Mouse (Mus musculus) intestine, postnatal 0 days (tissue): ENCODE measurements around the gene Cotl1. TPM values are rescaled to one million over a fixed set of nuclear protein-coding genes. Genes with fewer than 3 reads are reported as not detected.
A peak's percentile ranks its signal among the peaks of the same experiment; 100 is the strongest.

Experiments
- ATAC-seq: fragments of 200-750 bp; cut with Nextera tagmentation; 2 replicates; pipeline ENCODE4 v1.8.0; 2017; ENCODE audit warnings: mild to moderate bottlenecking, moderate TSS enrichment, moderate library complexity
- H3K27ac ChIP-seq: fragments of 300-500 bp; sonication (generic); 2 replicates; pipeline ENCODE4 v1.5.1; 2014; ENCODE audit warnings: mild to moderate bottlenecking, low read depth, low read length, moderate library complexity
- H3K27me3 ChIP-seq: fragments of 300-500 bp; sonication (generic); replicated peaks from 2 replicates; pipeline ENCODE4 v1.6.1; 2014; ENCODE audit warnings: low read length, mixed read lengths; ENCODE audit not compliant: control insufficient read depth, insufficient read depth
- H3K36me3 ChIP-seq: fragments of 300-500 bp; sonication (generic); 2 replicates; pipeline ENCODE4 v1.6.1; 2014; ENCODE audit warnings: mild to moderate bottlenecking, moderate library complexity; ENCODE audit not compliant: control insufficient read depth, insufficient read depth
- H3K4me1 ChIP-seq: fragments of 300-500 bp; sonication (generic); replicated peaks from 2 replicates; pipeline ENCODE4 v1.6.1; 2014; ENCODE audit warnings: antibody characterized with exemption, low read length, mixed read lengths; ENCODE audit not compliant: control insufficient read depth, insufficient read depth
- H3K4me2 ChIP-seq: fragments of 300-500 bp; sonication (generic); replicated peaks from 2 replicates; pipeline ENCODE4 v1.6.1; 2014; ENCODE audit warnings: low read depth, mild to moderate bottlenecking, moderate library complexity
- H3K4me3 ChIP-seq: fragments of 300-500 bp; sonication (generic); 2 replicates; pipeline ENCODE4 v1.5.1; 2014; ENCODE audit warnings: low read depth, low read length
- H3K9ac ChIP-seq: fragments of 300-500 bp; sonication (generic); 2 replicates; pipeline ENCODE4 v1.6.1; 2014; ENCODE audit warnings: mild to moderate bottlenecking, low read depth, low read length
- H3K9me3 ChIP-seq: fragments of 300-500 bp; sonication (generic); 2 replicates; pipeline ENCODE4 v1.6.1; 2016; ENCODE audit warnings: mixed run types; ENCODE audit not compliant: control insufficient read depth
- CTCF ChIP-seq: sonication (generic); IDR thresholded peaks from 2 replicates; pipeline ENCODE4 v1.5.1; 2016; ENCODE audit warnings: low read depth, mild to moderate bottlenecking, control low read depth, antibody characterized with exemption, moderate library complexity
- WGBS: fragments of 180-500 bp; shearing (Covaris S2); extraction: QIAGEN DNeasy Blood & Tissue Kit; methylation state at CpG from one replicate; pipeline ENCODE4 v1.1.7; 2014; 5-methylcytosine and 5-hydroxymethylcytosine counted together
- polyA plus RNA-seq: library from polyadenylated mRNA; unstranded; fragments of >200 nt; fragmentation: Nextera tagmentation; extraction: Ambion mirVana; gene quantifications from 2 replicates; pipeline ENCODE4 v1.2.1, GENCODE M21; 2015

Cotl1 gene
- polyA plus RNA-seq, 1 experiment from 2014 or later, result 169 TPM

GRCm38 (mm10) chr8:119836831-119837230, 3.5 kb downstream of the Cotl1 start:
- Histone ChIP-seq H3K9ac (no peak overlapping the region), H3K4me2 (no peak overlapping the region), H3K27me3 (no peaks in the 10 kb centered on the region), H3K36me3 (0 out of 2 replicates have a peak, but pooled peaks cover 9% of the 10 kb centered on the region), H3K4me3 (no peak overlapping the region), H3K9me3 (no peaks in the 10 kb centered on the region), H3K27ac (no peak overlapping the region), H3K4me1 (peaks cover 29% of the 10 kb centered on the region)
- ATAC-seq, result no peak
- TF ChIP-seq CTCF, result no peak
- WGBS, result 75% methylated on average over 4 of the region's 4 CpGs

GRCm38 (mm10) chr8:119835270-119835669, 5.1 kb downstream of the Cotl1 start:
- no peak for TF ChIP-seq CTCF
- peaks cover 42% of the 10 kb centered on the region for H3K4me1 ChIP-seq
- no peaks in the 10 kb centered on the region for H3K27me3 ChIP-seq
- H3K9ac ChIP-seq, result no peak overlapping the region
- H3K36me3 ChIP-seq, result 0 out of 2 replicates have a peak, but pooled peaks cover 9% of the 10 kb centered on the region
- H3K4me2 ChIP-seq, result no peak overlapping the region
- ATAC-seq, result no peak
- WGBS, result 78% methylated on average over 5 of the region's 5 CpGs
- no peak overlapping the region for H3K4me3 ChIP-seq
- H3K27ac ChIP-seq, result peak overlapping the region; percentile 68
- no peaks in the 10 kb centered on the region for H3K9me3 ChIP-seq

- Histone ChIP-seq H3K36me3 (0 out of 2 replicates have a peak, but pooled peaks cover 9% of the 10 kb centered on the region), H3K4me3 (no peak overlapping the region), H3K4me2 (0 out of 2 replicates have a peak overlapping the region, but pooled peaks have one; percentile 21), H3K4me1 (peaks cover 48% of the 10 kb centered on the region), H3K9ac (no peak overlapping the region), H3K27me3 (no peaks in the 10 kb centered on the region), H3K27ac (peak overlapping the region; percentile 68), H3K9me3 (no peaks in the 10 kb centered on the region)
- TF ChIP-seq CTCF, result no peak
- 49% methylated on average over 6 of the region's 6 CpGs for WGBS
- peak; percentile 62 for ATAC-seq
Observed at GRCm38 (mm10) chr8:119834676-119835075, 5.7 kb downstream of the Cotl1 start.

GRCm38 (mm10) chr8:119832931-119833330, 7.4 kb downstream of the Cotl1 start:
- Histone ChIP-seq H3K27me3 (no peaks in the 10 kb centered on the region), H3K9ac (no peak overlapping the region; the same call in 1 of the 2 replicates), H3K9me3 (no peaks in the 10 kb centered on the region), H3K4me3 (no peak overlapping the region), H3K27ac (peak overlapping the region; percentile 85), H3K4me1 (peaks cover 48% of the 10 kb centered on the region), H3K4me2 (peak overlapping the region; percentile 35), H3K36me3 (peaks cover 13% of the 10 kb centered on the region; the same call in 1 of the 2 replicates)
- no peak for ATAC-seq
- no peak for TF ChIP-seq CTCF
- 33% methylated on average over 5 of the region's 5 CpGs for WGBS

GRCm38 (mm10) chr8:119832101-119832617, 8.2 kb downstream of the Cotl1 start:
- peaks cover 13% of the 10 kb centered on the region; the same call in 1 of the 2 replicates for H3K36me3 ChIP-seq
- H3K4me2 ChIP-seq, result peak overlapping the region; percentile 50
- WGBS, result 27% methylated on average over 7 of the region's 7 CpGs
- H3K9ac ChIP-seq, result peak overlapping the region; percentile 45; the same call in 1 of the 2 replicates
- peaks cover 46% of the 10 kb centered on the region for H3K4me1 ChIP-seq
- peak overlapping the region; percentile 85 for H3K27ac ChIP-seq
- no peak for TF ChIP-seq CTCF
- ATAC-seq, result no peak; the same call in 1 of the 2 replicates
- H3K9me3 ChIP-seq, result no peaks in the 10 kb centered on the region
- no peaks in the 10 kb centered on the region for H3K27me3 ChIP-seq
- H3K4me3 ChIP-seq, result peak overlapping the region; percentile 12; the same call in 1 of the 2 replicates

GRCm38 (mm10) chr8:119831336-119831995, 8.9 kb downstream of the Cotl1 start:
- Histone ChIP-seq H3K4me3 (peak overlapping the region; percentile 12; the same call in 1 of the 2 replicates), H3K4me1 (peaks cover 47% of the 10 kb centered on the region), H3K27me3 (no peaks in the 10 kb centered on the region), H3K36me3 (peaks cover 10% of the 10 kb centered on the region; the same call in 1 of the 2 replicates), H3K4me2 (peak overlapping the region; percentile 50), H3K9me3 (no peaks in the 10 kb centered on the region), H3K27ac (peak overlapping the region; percentile 85), H3K9ac (no peak overlapping the region)
- TF ChIP-seq CTCF, result no peak
- 15% methylated on average over 20 of the region's 20 CpGs for WGBS
- ATAC-seq, result peak; percentile 62
